Comparison of ENCODE assay signal across 8 mouse cellular contexts in genomic region chr2:163968581-163968980, GRCm38 (mm10). TPM values are rescaled to one million over a fixed set of nuclear protein-coding genes. Genes with fewer than 3 reads are reported as not detected.
DNase-seq lines count a peak whose midpoint lies in the region; ATAC-seq and TF ChIP-seq lines count a peak whose summit lies in the region.

No protein-coding gene starts in this region.

- no peak overlapping the region for H3K4me3 ChIP-seq in intestine, postnatal 0 days (ENCODE audit: low read depth, low read length)
- H3K4me3 ChIP-seq in intestine, embryonic 16.5 days (ENCODE audit: low read length) = no peak overlapping the region
- no peak overlapping the region for H3K4me3 ChIP-seq in cortical plate, adult 2 months (ENCODE audit: insufficient read depth, low read length)

- H3K27me3 ChIP-seq in intestine, postnatal 0 days (replicated peaks; ENCODE audit: control insufficient read depth, insufficient read depth, low read length) = no peaks in the 10 kb centered on the region
- H3K27me3 ChIP-seq in intestine, embryonic 16.5 days (replicated peaks; ENCODE audit: control insufficient read depth, insufficient read depth, low read length) = no peaks in the 10 kb centered on the region

- no peak overlapping the region for H3K27ac ChIP-seq in intestine, postnatal 0 days (ENCODE audit: low read depth, low read length)
- H3K27ac ChIP-seq in intestine, embryonic 16.5 days (ENCODE audit: low read length) = no peak overlapping the region
- H3K27ac ChIP-seq in cortical plate, adult 2 months (ENCODE audit: insufficient read depth, low read length) = no peak overlapping the region

- H3K9ac ChIP-seq in intestine, postnatal 0 days (ENCODE audit: low read depth, low read length) = no peak overlapping the region
- H3K9ac ChIP-seq in intestine, embryonic 16.5 days (ENCODE audit: low read depth, low read length) = no peak overlapping the region

- ATAC-seq in intestine, postnatal 0 days = no peak
- ATAC-seq in intestine, embryonic 16.5 days = no peak
- peak; percentile 68 to 74; a peak in 3 of 4 replicates for ATAC-seq in hematopoietic stem cell, adult 5-6 weeks (replicated peaks in 1 of 2; ENCODE audit: insufficient read depth in 1 of 2, low FRiP score in 2 of 2, low TSS enrichment in 1 of 2, low read depth in 1 of 2, poor library complexity in 2 of 2, severe bottlenecking in 2 of 2)

- TF ChIP-seq POLR2A in cortical plate, adult 2 months (IDR thresholded peaks at IDR 0.05; ENCODE audit: extremely low read depth, insufficient read depth, low read length) = no peak

- intact Hi-C loops in left cerebral cortex, postnatal 36 days (cut with DNase I) = loop anchor here (5.0 kb wide), 1 partner anchor 111 kb away; no protein-coding TSS in a partner anchor

- 2% methylated on average over 5 of the region's 5 CpGs for WGBS in intestine, postnatal 0 days
- 4% methylated on average over 5 of the region's 5 CpGs for WGBS in intestine, embryonic 16.5 days

- peak; percentile 94 for TF ChIP-seq CTCF in intestine, postnatal 0 days (IDR thresholded peaks at IDR 0.05; ENCODE audit: low read depth)
- TF ChIP-seq CTCF in cortical plate, adult 2 months (IDR thresholded peaks at IDR 0.05; ENCODE audit: extremely low read depth, insufficient read depth, low read length) = peak; percentile 97

- no peaks in the 10 kb centered on the region for H3K9me3 ChIP-seq in intestine, postnatal 0 days (ENCODE audit: control insufficient read depth)
- no peaks in the 10 kb centered on the region for H3K9me3 ChIP-seq in intestine, embryonic 16.5 days (ENCODE audit: control insufficient read depth, low read length)

- DNase-seq in adrenal gland, adult (ENCODE audit: inconsistent age in 2 of 2, low spot score in 1 of 2) = peak; percentile 63 to 90
- peak; percentile 49 to 65 for DNase-seq in left cerebral cortex, postnatal 36 days (ENCODE audit: low spot score in 2 of 2)
- peak; percentile 69 for DNase-seq in naive thymus-derived CD4-positive, alpha-beta T cell, adult 2 months (ENCODE audit: low read depth)
- DNase-seq in testis, postnatal 14 days (ENCODE audit: low spot score) = peak; percentile 27

- no peaks in the 10 kb centered on the region for H3K4me1 ChIP-seq in intestine, postnatal 0 days (replicated peaks; ENCODE audit: control insufficient read depth, insufficient read depth, low read length)
- H3K4me1 ChIP-seq in intestine, embryonic 16.5 days (ENCODE audit: control insufficient read depth, insufficient read depth, low read length) = no peaks in the 10 kb centered on the region
- no peaks in the 10 kb centered on the region for H3K4me1 ChIP-seq in cortical plate, adult 2 months (ENCODE audit: control insufficient read depth, insufficient read depth, low read length)

- no peak overlapping the region for H3K4me2 ChIP-seq in intestine, postnatal 0 days (replicated peaks; ENCODE audit: low read depth)
- H3K4me2 ChIP-seq in intestine, embryonic 16.5 days (ENCODE audit: low read depth, low read length) = no peak overlapping the region

- H3K36me3 ChIP-seq in intestine, postnatal 0 days (ENCODE audit: control insufficient read depth, insufficient read depth) = no peaks in the 10 kb centered on the region
- no peaks in the 10 kb centered on the region for H3K36me3 ChIP-seq in intestine, embryonic 16.5 days (ENCODE audit: control insufficient read depth, insufficient read depth, low read length)

RNA-seq across cellular contexts. Expression of gene Ywhab, which starts 26.2 kb away (rescaled TPM):
- 180 and 186 TPM in 2 replicates for polyA plus RNA-seq in intestine, postnatal 0 days (2015; fragmentation: Nextera tagmentation; extraction: Ambion mirVana)
- polyA plus RNA-seq in intestine, embryonic 16.5 days (2015; fragmentation: Nextera tagmentation; extraction: Ambion mirVana) = 233 and 238 TPM in 2 replicates
- 307 and 314 TPM in 2 replicates for polyA plus RNA-seq in cortical plate, adult 2 months (2012; rRNA removed)
- 66.2 and 87.0 TPM in 2 replicates for total RNA-seq in hematopoietic stem cell, adult 5-6 weeks (2017)
- 100 to 1,000 TPM; 422 to 471 TPM for total RNA-seq in left cerebral cortex, postnatal 36 days (2021)

RNA-seq across cellular contexts. Expression of gene Rims4, which starts 50.1 kb away (rescaled TPM):
- polyA plus RNA-seq in intestine, postnatal 0 days (2015; fragmentation: Nextera tagmentation; extraction: Ambion mirVana) = 0.53 and 0.55 TPM in 2 replicates
- polyA plus RNA-seq in intestine, embryonic 16.5 days (2015; fragmentation: Nextera tagmentation; extraction: Ambion mirVana) = 0.23 and 0.35 TPM in 2 replicates
- polyA plus RNA-seq in cortical plate, adult 2 months (2012; rRNA removed) = 33.2 and 33.4 TPM in 2 replicates
- not detected in 2 replicates for total RNA-seq in hematopoietic stem cell, adult 5-6 weeks (2017)
- 10 to 100 TPM; 86.6 to 94.5 TPM for total RNA-seq in left cerebral cortex, postnatal 36 days (2021)

RNA-seq across cellular contexts. Expression of gene Pabpc1l, which starts 56.7 kb away (rescaled TPM):
- 0.88 and 0.94 TPM in 2 replicates for polyA plus RNA-seq in intestine, postnatal 0 days (2015; fragmentation: Nextera tagmentation; extraction: Ambion mirVana)
- polyA plus RNA-seq in intestine, embryonic 16.5 days (2015; fragmentation: Nextera tagmentation; extraction: Ambion mirVana) = 0.89 and 1.5 TPM in 2 replicates
- polyA plus RNA-seq in cortical plate, adult 2 months (2012; rRNA removed) = 0.78 and 1.0 TPM in 2 replicates
- total RNA-seq in hematopoietic stem cell, adult 5-6 weeks (2017) = 0.05 and 0.13 TPM in 2 replicates
- 1 to 10 TPM in 1 of 2 experiments, under 1 TPM in 1; 0.44 to 2.0 TPM for total RNA-seq in left cerebral cortex, postnatal 36 days (2021)

Comparison
In these comparisons a context has a peak if more than half of its experiments do, and no peak if none do; other contexts are left out.
1. ATAC-seq: peak in hematopoietic stem cell, adult 5-6 weeks (2 of 2); none in intestine, postnatal 0 days (single experiment) and intestine, embryonic 16.5 days (single experiment).
2. RNA of gene Rims4, which starts 50.1 kb away (polyA plus RNA-seq): 33.2 to 33.4 TPM in cortical plate, adult 2 months; 0.53 to 0.55 TPM in intestine, postnatal 0 days and 0.23 to 0.35 TPM in intestine, embryonic 16.5 days; every median in the first group is over 10 times any median in the second.
3. Peak in every context shown above with its lines, with median percentiles within 50 percentile points of each other: DNase-seq.